Mouse (Mus musculus) ES-Bruce4 (cell line): Measurements from ENCODE around the gene Tshz2.

ENCODE experiments used
- CTCF ChIP-seq: IDR thresholded peaks from one replicate; pipeline ENCODE4 v1.8.1; 2011; ENCODE audit warnings: low read depth, low read length
- POLR2A ChIP-seq: IDR thresholded peaks from one replicate; pipeline ENCODE4 v1.8.1; 2011; ENCODE audit warnings: low read length; ENCODE audit not compliant: insufficient read depth

- TF ChIP-seq CTCF (no peak), POLR2A (no peak)
Measured at GRCm38 (mm10) chr2:170109528-170109927, 476.7 kb downstream of the Tshz2 start.
